Mouse (Mus musculus): ENCODE measurements around the gene Cops7a. TPM values are rescaled to one million over a fixed set of nuclear protein-coding genes. Genes with fewer than 3 reads are reported as not detected.

The Cops7a gene
- polyA plus RNA-seq, 1 experiment from 2014 or later, result 153 TPM

DNA sequence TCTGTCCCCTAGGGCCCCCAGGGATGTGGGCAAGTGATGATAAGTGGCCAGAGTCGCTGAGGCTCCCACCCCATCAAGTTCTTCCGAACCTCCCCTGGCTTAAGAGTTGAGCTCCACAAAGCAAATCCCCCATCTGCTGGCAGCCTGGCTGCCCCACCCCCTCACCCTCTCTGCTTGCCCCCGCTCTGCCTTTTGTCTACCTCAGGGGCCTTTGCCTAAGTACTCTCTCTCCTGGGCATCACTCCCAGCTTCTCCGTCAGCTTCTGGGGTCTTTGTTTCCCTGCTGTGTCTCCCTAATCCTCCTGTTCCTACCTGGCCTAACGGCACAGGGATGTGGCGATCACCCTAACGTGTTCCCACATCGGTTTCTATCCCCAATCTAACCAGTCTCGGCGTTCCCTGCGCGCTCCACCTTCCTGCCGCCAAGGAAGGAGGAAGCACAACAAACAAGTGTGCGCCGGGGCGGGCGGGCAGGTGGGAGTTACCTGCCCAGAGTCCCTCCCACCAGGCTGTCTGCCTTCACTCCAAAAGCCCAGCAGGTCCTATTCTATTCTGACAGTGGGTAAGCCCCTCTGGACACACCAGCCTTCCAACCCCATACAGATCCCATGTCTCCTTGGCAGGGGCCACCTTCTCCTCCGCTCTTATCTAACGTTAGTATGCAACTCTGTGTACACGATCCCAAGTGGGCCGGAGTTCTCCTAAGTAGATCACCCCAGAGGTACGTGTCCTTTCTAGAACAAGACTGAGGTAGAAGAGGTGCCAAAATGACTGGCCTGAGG is 50.0 kb downstream of the Cops7a start:
- no peak for DNase-seq (ENCODE audit: low read depth, low spot score)
- ChIA-PET CTCF (interaction anchor here (1.3 to 5.9 kb wide), 3 partner anchors 11 to 22 kb away, joined by 3 to 34 read pairs (median 34); partner anchors contain the start of gene Mlf2), POLR2A (interaction anchor here (2.1 to 7.0 kb wide), 2 partner anchors 10 to 16 kb away, joined by 14 to 59 read pairs; partner anchors contain the start of gene Mlf2)
- no peak for ATAC-seq
- no peak for TF ChIP-seq CTCF (IDR thresholded peaks at IDR 0.05)
- in situ Hi-C loops (cut with MboI; ENCODE audit: low pct_unique_long_range_greater_than_20kb), result no loop called here
- no peaks in the 10 kb centered on the region for H3K27me3 ChIP-seq

DNA sequence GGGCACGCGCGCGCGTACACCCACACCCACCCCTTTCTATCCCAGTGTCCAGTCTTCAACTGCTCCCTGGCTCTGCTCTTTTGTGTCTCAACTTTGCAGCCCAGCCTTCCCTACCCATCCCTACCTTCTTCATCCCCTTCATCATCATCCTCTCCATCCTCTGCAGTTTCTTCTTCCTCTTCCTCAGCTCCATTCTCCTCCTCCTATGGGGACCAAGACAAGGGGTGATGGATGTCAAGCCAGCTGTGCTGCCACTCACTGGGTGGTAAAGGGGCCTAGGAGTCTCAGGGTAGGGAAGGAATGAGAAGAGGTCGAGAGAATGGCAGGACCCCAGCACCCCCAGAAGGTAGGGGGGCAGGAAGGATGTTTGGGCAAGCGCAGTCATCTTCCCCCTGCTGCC is 50.8 kb downstream of the Cops7a start:
- no peak for TF ChIP-seq CTCF (IDR thresholded peaks at IDR 0.05)
- no peak for ATAC-seq
- in situ Hi-C loops (cut with MboI; ENCODE audit: low pct_unique_long_range_greater_than_20kb), result no loop called here
- CTCF ChIA-PET, result interaction anchor here (1.5 to 5.9 kb wide), 3 partner anchors 10 to 16 kb away, joined by 4 to 34 read pairs (median 34); partner anchors contain the start of gene Mlf2
- POLR2A ChIA-PET, result interaction anchor here (7.0 kb wide), 1 partner anchor 16 kb away, joined by 59 read pairs; the partner anchor contains the start of gene Mlf2
- no peaks in the 10 kb centered on the region for H3K27me3 ChIP-seq
- DNase-seq (ENCODE audit: low read depth, low spot score), result no peak

DNA sequence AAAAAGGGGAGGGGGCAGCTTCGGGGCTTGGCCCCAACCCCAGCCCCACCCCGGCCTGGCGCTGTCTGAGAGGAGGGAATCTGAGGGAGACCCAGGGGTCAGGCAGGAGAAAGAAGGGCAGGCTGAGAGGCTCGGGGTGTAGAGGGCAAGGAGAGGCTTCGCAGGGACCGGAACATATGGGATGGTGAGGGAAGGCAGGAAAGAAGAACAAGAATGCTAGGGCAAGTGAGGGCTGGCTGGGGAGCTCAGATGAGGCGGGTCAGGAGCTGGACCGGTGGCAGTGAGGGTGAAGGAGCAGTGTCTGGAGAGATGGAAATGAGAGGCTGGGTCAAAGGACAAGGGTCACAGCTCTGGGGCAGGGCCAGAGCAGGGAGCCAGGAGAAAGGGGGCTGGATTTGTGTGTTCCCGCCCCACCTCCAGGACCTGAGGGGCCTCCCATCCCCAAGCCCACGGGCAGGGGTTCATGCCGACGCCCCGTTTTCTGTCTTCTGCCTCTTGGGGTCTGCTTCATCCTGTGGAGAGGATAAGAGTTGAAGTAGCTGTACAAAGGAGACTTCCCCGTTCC is 51.5 kb downstream of the Cops7a start:
- ChIA-PET POLR2A (interaction anchor here (7.0 kb wide), 1 partner anchor 17 kb away, joined by 59 read pairs; the partner anchor contains the start of gene Mlf2), CTCF (interaction anchor here (1.5 to 5.9 kb wide), 3 partner anchors 10 to 17 kb away, joined by 4 to 34 read pairs (median 34); partner anchors contain the start of gene Mlf2)
- H3K27me3 ChIP-seq, result no peaks in the 10 kb centered on the region
- in situ Hi-C loops (cut with MboI; ENCODE audit: low pct_unique_long_range_greater_than_20kb), result no loop called here
- ATAC-seq, result no peak
- DNase-seq (ENCODE audit: low read depth, low spot score), result no peak
- TF ChIP-seq CTCF (IDR thresholded peaks at IDR 0.05), result no peak

DNA sequence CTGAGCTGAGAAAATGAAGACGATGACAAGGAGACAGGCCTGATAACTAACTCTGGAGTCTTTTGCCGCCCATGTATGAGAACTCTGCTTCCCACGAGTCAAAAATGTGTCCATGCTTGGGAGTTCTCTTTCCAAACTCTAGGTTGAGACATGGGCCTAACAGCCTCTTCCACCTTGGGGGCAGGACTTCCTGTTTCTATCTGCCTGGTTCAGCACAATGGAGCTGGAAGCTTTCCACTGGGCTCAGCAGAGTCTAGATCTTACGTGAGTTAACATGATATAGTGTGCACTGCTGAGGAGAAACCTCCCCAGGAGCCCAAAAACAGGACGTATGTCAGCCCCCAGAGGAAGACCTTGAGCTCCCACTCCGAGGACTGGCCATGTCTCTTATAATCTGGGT is 52.1 kb downstream of the Cops7a start:
- in situ Hi-C loops (cut with MboI; ENCODE audit: low pct_unique_long_range_greater_than_20kb), result no loop called here
- DNase-seq (ENCODE audit: low read depth, low spot score) (no peak), ATAC-seq (no peak)
- TF ChIP-seq CTCF (IDR thresholded peaks at IDR 0.05), result no peak
- ChIA-PET POLR2A (interaction anchor here (1.3 to 7.0 kb wide), 2 partner anchors 10 to 18 kb away, joined by 3 to 59 read pairs; partner anchors contain the start of gene Mlf2), CTCF (interaction anchor here (1.5 kb wide), 1 partner anchor 13 kb away, joined by 4 read pairs; no protein-coding TSS in a partner anchor)
- no peaks in the 10 kb centered on the region for H3K27me3 ChIP-seq

DNA sequence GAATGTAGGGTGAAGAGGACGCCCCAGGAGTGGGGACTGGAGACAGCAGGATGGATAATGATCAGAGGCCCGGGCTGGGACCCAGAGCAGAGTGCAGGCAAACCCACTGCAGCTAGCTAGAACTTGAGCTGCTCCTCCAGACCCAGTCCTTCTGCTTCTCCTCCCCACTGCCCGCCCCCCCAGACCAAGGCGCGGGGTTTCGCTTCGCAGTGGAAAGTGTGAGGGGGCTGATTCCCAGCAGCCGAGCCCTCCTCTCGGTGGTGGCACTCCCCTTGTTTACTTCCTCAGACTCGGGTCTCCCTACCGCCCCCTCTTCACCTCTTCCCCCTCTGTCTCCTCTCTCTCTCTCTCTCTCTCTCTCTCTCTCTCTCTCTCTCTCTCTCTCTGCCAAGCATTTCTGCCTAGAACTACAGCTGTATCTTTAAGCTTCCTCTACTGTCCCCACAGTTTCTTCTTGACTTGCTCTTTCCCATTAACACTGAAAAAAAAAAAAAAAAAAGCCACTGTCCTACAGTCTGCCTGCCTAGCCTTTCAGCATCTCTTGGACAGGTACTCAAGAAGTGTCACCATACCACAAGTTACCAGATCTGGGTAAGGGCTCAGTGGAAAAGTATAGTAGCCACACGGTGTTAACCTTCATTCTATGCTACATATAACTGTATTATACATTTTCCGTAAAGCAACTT is 53.7 kb downstream of the Cops7a start, which contains the start of gene Lag3:
TSS of gene Lag3 (minus strand) at position 173 of the 686 bp plus-strand sequence.
- in situ Hi-C loops (cut with MboI; ENCODE audit: low pct_unique_long_range_greater_than_20kb), result no loop called here
- POLR2A ChIA-PET, result interaction anchor here (0.5 to 1.3 kb wide), 3 partner anchors 8 to 55 kb away, joined by 3 to 6 read pairs (median 3); no protein-coding TSS in a partner anchor
- ATAC-seq (no peak), DNase-seq (ENCODE audit: low read depth, low spot score) (no peak)
- no peak for TF ChIP-seq CTCF (IDR thresholded peaks at IDR 0.05)
- CTCF ChIA-PET, result interaction anchor here (0.6 to 1.4 kb wide), 2 partner anchors 19 to 89 kb away, joined by 3 to 7 read pairs; partner anchors contain the start of gene Mlf2
- H3K27me3 ChIP-seq, result no peaks in the 10 kb centered on the region

DNA sequence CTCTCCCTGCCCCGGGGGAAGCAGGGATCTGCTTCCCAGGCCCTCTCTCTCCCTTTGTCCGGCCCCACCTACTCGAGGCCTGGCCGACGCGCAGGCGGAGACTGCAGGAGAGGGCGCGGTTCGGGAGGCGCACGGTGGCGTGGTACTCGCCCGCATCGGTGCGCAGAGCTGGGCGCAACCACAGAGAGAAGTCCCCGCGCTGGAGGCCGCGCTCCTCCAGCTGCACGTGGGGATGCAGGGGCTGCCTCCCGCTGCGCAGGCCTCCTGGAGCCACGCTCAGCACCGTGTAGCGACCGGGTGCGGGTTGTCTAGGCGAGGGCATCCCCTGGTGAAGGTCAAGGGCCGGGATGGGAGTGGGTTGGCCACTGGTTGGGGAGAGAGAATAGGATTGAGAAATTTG is 55.3 kb downstream of the Cops7a start:
- POLR2A ChIA-PET, result interaction anchor here (0.7 kb wide), 1 partner anchor 21 kb away, joined by 3 read pairs; the partner anchor contains the start of gene Mlf2
- CTCF ChIA-PET, result interaction anchor here (1.4 kb wide), 1 partner anchor 21 kb away, joined by 7 read pairs; the partner anchor contains the start of gene Mlf2
- in situ Hi-C loops (cut with MboI; ENCODE audit: low pct_unique_long_range_greater_than_20kb), result no loop called here
- H3K27me3 ChIP-seq, result no peaks in the 10 kb centered on the region
- no peak for TF ChIP-seq CTCF (IDR thresholded peaks at IDR 0.05)
- DNase-seq (ENCODE audit: low read depth, low spot score), result no peak
- ATAC-seq, result no peak

Other genes with a start within 250 kb of the Cops7a start
- gene Ptpn6, start 226.8 kb downstream of the Cops7a start, polyA plus RNA-seq (2021), result 1.5 TPM
- 270 TPM for gene Grcc10, start 224.2 kb downstream of the Cops7a start, polyA plus RNA-seq (2021)
- gene Gm45234, start 209.5 kb downstream of the Cops7a start, polyA plus RNA-seq (2021), result 0.82 TPM
- 100.0 TPM for gene Atn1, start 209.0 kb downstream of the Cops7a start, polyA plus RNA-seq (2021)
- gene Eno2, start 195.9 kb downstream of the Cops7a start, polyA plus RNA-seq (2021), result 25.8 TPM
- gene Lrrc23, start 185.8 kb downstream of the Cops7a start, polyA plus RNA-seq (2021), result not detected
- 23.6 TPM for gene Spsb2, start 156.9 kb downstream of the Cops7a start, polyA plus RNA-seq (2021)
- gene Tpi1, start 151.2 kb downstream of the Cops7a start, polyA plus RNA-seq (2021), result 1,211 TPM
- gene Usp5, start 136.1 kb downstream of the Cops7a start, polyA plus RNA-seq (2021), result 130 TPM
- 66.3 TPM for gene Cdca3, start 136.0 kb downstream of the Cops7a start, polyA plus RNA-seq (2021)
- gene Gnb3, start 125.3 kb downstream of the Cops7a start, polyA plus RNA-seq (2021), result 0.09 TPM
- gene P3h3, start 107.8 kb downstream of the Cops7a start, polyA plus RNA-seq (2021), result 15.1 TPM
- gene Gpr162, start 101.6 kb downstream of the Cops7a start, polyA plus RNA-seq (2021), result 10.3 TPM
- gene Cd4, start 77.3 kb downstream of the Cops7a start, polyA plus RNA-seq (2021), result not detected
- 0.49 TPM for gene Lag3, start 53.8 kb downstream of the Cops7a start, polyA plus RNA-seq (2021)
- gene Ptms, start 45.4 kb downstream of the Cops7a start, polyA plus RNA-seq (2021), result 850 TPM
- 442 TPM for gene Mlf2, start 34.2 kb downstream of the Cops7a start, polyA plus RNA-seq (2021)
- gene Pianp, start 31.2 kb upstream of the Cops7a start, polyA plus RNA-seq (2021), result 12.9 TPM
- gene Zfp384, start 43.6 kb upstream of the Cops7a start, polyA plus RNA-seq (2021), result 53.0 TPM
- 77.6 TPM for gene Ing4, start 74.2 kb upstream of the Cops7a start, polyA plus RNA-seq (2021)
- gene Acrbp, start 84.2 kb upstream of the Cops7a start, polyA plus RNA-seq (2021), result 9.7 TPM
- not detected for gene Lpar5, start 102.4 kb upstream of the Cops7a start, polyA plus RNA-seq (2021)
- 198 TPM for gene Chd4, start 130.4 kb upstream of the Cops7a start, polyA plus RNA-seq (2021)
- gene Nop2, start 166.4 kb upstream of the Cops7a start, polyA plus RNA-seq (2021), result 65.0 TPM
- gene Iffo1, start 179.7 kb upstream of the Cops7a start, polyA plus RNA-seq (2021), result 6.2 TPM
- 889 TPM for gene Gapdh, start 200.9 kb upstream of the Cops7a start, polyA plus RNA-seq (2021)
- 73.8 TPM for gene Ncapd2, start 226.2 kb upstream of the Cops7a start, polyA plus RNA-seq (2021)
- gene Mrpl51, start 226.3 kb upstream of the Cops7a start, polyA plus RNA-seq (2021), result 175 TPM